Mouse (Mus musculus) hindbrain, embryonic 11.5 days (tissue): ENCODE measurements around the gene Pla2g1b. TPM values are rescaled to one million over a fixed set of nuclear protein-coding genes. Genes with fewer than 3 reads are reported as not detected.
"Not testable (repeated sequence)": the region's sequence is repeated elsewhere in the genome, so short reads cannot be mapped to it uniquely, and the experiment has no call there.

ENCODE experiments used
- ATAC-seq: fragments of 200-750 bp; cut with Nextera tagmentation; 2 replicates; pipeline ENCODE4 v1.8.0; 2017; ENCODE audit warnings: mild to moderate bottlenecking, moderate TSS enrichment, moderate library complexity; ENCODE audit not compliant: low FRiP score
- DNase-seq: peaks from one replicate; pipeline ENCODE4 v3.0.0-alpha.2; 2015; ENCODE audit warnings: low spot score
- H3K27ac ChIP-seq: fragments of 300-500 bp; sonication (generic); 2 replicates; pipeline ENCODE4 v1.5.1; 2014; ENCODE audit warnings: mild to moderate bottlenecking, low read depth, low read length
- H3K27me3 ChIP-seq: fragments of 300-500 bp; sonication (generic); 2 replicates; pipeline ENCODE4 v1.6.1; 2014; ENCODE audit warnings: mild to moderate bottlenecking, low read length, moderate library complexity, mixed read lengths; ENCODE audit not compliant: control insufficient read depth, insufficient read depth
- H3K36me3 ChIP-seq: fragments of 300-500 bp; sonication (generic); 2 replicates; pipeline ENCODE4 v1.6.1; 2014; ENCODE audit warnings: mild to moderate bottlenecking, low read length, moderate library complexity, mixed read lengths; ENCODE audit not compliant: control insufficient read depth, insufficient read depth
- H3K4me1 ChIP-seq: fragments of 300-500 bp; sonication (generic); replicated peaks from 2 replicates; pipeline ENCODE4 v1.6.1; 2014; ENCODE audit warnings: low read length, mixed read lengths; ENCODE audit not compliant: control insufficient read depth, insufficient read depth
- H3K4me2 ChIP-seq: fragments of 300-500 bp; sonication (generic); replicated peaks from 2 replicates; pipeline ENCODE4 v1.6.1; 2014; ENCODE audit warnings: mild to moderate bottlenecking, low read depth, low read length
- H3K4me3 ChIP-seq: fragments of 300-500 bp; sonication (generic); 2 replicates; pipeline ENCODE4 v1.5.1; 2014; ENCODE audit warnings: low read depth, low read length
- H3K9ac ChIP-seq: fragments of 300-500 bp; sonication (generic); 2 replicates; pipeline ENCODE4 v1.6.1; 2014; ENCODE audit warnings: low read depth, low read length
- H3K9me3 ChIP-seq: fragments of 300-500 bp; sonication (generic); 2 replicates; pipeline ENCODE4 v1.6.1; 2016; ENCODE audit warnings: low read length; ENCODE audit not compliant: control insufficient read depth
- WGBS: fragments of 180-500 bp; shearing (Covaris S2); extraction: QIAGEN DNeasy Blood & Tissue Kit; methylation state at CpG from one replicate; pipeline ENCODE4 v1.1.7; 2014; 5-methylcytosine and 5-hydroxymethylcytosine counted together
- polyA plus RNA-seq: library from polyadenylated mRNA; unstranded; fragments of >200 nt; fragmentation: Nextera tagmentation; extraction: Ambion mirVana; gene quantifications from 2 replicates; pipeline ENCODE4 v1.2.1, GENCODE M21; 2014

The Pla2g1b gene
- polyA plus RNA-seq, 1 experiment from 2014 or later = 0.56 TPM

DNA sequence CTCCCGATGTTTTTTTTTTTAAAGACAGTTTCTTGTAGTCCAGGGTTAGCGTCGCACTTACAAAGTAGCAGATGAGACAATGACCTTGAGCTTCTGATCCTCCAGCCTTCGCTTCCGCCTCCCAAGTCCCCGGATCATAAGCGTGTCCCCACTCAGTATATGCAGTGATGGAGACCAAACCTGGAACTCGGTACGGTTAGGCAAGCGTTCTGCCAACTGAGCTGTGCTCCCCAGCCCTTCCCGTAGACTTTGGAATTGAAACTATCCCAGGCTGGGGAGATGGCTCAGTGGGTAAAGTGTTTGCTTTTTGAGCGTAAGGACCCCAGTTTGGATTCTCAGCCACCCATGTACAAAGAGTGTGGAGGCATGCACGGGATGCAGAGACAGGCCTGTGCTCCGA, 47.2 kb downstream of the Pla2g1b start:
- Histone ChIP-seq H3K9ac (no peak overlapping the region), H3K4me2 (no peak overlapping the region), H3K9me3 (no peaks in the 10 kb centered on the region), H3K4me3 (no peak overlapping the region), H3K27ac (no peak overlapping the region), H3K36me3 (no peaks in the 10 kb centered on the region), H3K27me3 (no peaks in the 10 kb centered on the region), H3K4me1 (peaks cover 7% of the 10 kb centered on the region)
- ATAC-seq (no peak), DNase-seq (no peak)
- 95% methylated on average over 14 of the region's 14 CpGs for WGBS

- 94% methylated on average over 16 of the region's 16 CpGs for WGBS
- no peak overlapping the region for H3K9ac ChIP-seq
- no peak for ATAC-seq
- no peaks in the 10 kb centered on the region for H3K9me3 ChIP-seq
- H3K4me3 ChIP-seq = no peak overlapping the region
- no peak for DNase-seq
- H3K36me3 ChIP-seq = no peaks in the 10 kb centered on the region
- H3K27ac ChIP-seq = no peak overlapping the region
- no peak overlapping the region for H3K4me2 ChIP-seq
- no peaks in the 10 kb centered on the region for H3K27me3 ChIP-seq
- peaks cover 5% of the 10 kb centered on the region for H3K4me1 ChIP-seq
Measured at GRCm38 (mm10) chr5:115513721-115514120, 47.7 kb downstream of the Pla2g1b start.

- DNase-seq = no peak
- no peak for ATAC-seq
- no peaks in the 10 kb centered on the region for H3K27me3 ChIP-seq
- peaks cover 1% of the 10 kb centered on the region; the same call in 1 of the 2 replicates for H3K4me1 ChIP-seq
- no peak overlapping the region for H3K9ac ChIP-seq
- H3K4me2 ChIP-seq = no peak overlapping the region
- 90% methylated on average over 6 of the region's 6 CpGs for WGBS
- no peak overlapping the region for H3K4me3 ChIP-seq
- no peaks in the 10 kb centered on the region for H3K9me3 ChIP-seq
- H3K27ac ChIP-seq = no peak overlapping the region
- no peaks in the 10 kb centered on the region for H3K36me3 ChIP-seq
Measured at GRCm38 (mm10) chr5:115514346-115514745, 48.3 kb downstream of the Pla2g1b start.

DNA sequence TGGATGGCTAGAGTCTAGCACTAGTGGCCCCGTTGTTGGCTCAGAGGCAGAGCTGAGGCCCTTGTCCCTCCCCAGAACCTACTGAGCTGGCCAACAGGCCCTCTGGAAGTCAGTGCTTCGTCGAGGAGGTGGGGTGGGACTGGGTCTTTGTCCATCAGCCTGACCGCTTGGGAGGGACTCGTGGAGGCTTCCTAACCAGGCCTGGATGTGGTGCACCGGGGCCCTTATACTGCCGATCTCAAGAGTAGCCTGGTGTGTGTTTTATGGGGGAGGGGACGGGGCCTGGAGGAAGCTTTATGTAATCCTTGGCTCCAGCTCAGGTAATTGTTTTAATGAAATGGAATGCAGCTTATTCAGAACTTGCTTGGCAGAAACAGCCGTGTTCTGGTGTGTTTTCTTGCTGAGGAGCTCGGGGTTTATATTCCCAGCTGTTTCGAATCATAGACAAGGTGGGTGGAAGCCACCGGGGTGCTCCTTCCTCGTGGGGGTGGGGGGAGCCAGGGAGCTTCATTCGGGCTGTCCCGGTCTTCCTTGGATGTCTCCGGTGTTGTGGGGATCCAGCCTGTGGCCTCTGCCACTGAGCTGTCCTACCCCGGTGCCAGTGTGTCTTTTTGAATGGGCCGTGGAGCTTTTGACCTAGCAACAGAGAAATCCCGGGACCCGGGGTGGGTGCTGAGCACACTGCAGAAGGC, 49.0 kb downstream of the Pla2g1b start:
- ATAC-seq (no peak), DNase-seq (no peak)
- 65% methylated on average over 20 of the region's 20 CpGs for WGBS
- Histone ChIP-seq H3K4me1 (no peaks in the 10 kb centered on the region), H3K36me3 (no peaks in the 10 kb centered on the region), H3K9ac (no peak overlapping the region), H3K27me3 (no peaks in the 10 kb centered on the region), H3K9me3 (no peaks in the 10 kb centered on the region), H3K4me2 (no peak overlapping the region), H3K27ac (no peak overlapping the region), H3K4me3 (no peak overlapping the region)

- H3K4me1 ChIP-seq = no peaks in the 10 kb centered on the region
- ATAC-seq (no peak), DNase-seq (no peak)
- no peaks in the 10 kb centered on the region for H3K9me3 ChIP-seq
- H3K9ac ChIP-seq = no peak overlapping the region
- H3K4me3 ChIP-seq = no peak overlapping the region
- H3K27ac ChIP-seq = no peak overlapping the region
- no peaks in the 10 kb centered on the region for H3K27me3 ChIP-seq
- 82% methylated on average over 32 of the region's 32 CpGs for WGBS
- H3K36me3 ChIP-seq = no peaks in the 10 kb centered on the region
- no peak overlapping the region for H3K4me2 ChIP-seq
Measured at GRCm38 (mm10) chr5:115516081-115516907, 50.2 kb downstream of the Pla2g1b start.

DNA sequence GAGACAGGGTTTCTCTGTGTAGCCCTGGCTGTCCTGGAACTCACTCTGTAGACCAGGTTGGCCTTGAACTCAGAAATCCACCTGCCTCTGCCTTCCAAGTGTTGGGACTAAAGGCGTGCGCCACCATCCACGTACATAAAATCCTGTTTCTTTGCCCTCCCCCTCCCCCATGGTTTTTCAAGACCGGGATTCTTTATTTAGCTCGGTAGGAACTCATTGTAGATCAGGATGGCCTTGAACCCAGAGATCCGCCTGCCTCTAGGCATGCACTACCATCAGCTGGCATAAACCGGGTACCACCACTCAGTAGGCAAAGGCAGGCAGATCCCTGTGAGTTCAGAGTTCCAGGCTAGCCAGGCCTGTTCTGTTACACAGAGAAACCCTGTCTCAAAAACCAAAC, 50.8 kb downstream of the Pla2g1b start:
- no peak for ATAC-seq
- Histone ChIP-seq H3K4me2 (no peak overlapping the region), H3K9me3 (no peaks in the 10 kb centered on the region), H3K27ac (no peak overlapping the region), H3K9ac (no peak overlapping the region), H3K4me1 (no peaks in the 10 kb centered on the region), H3K27me3 (no peaks in the 10 kb centered on the region), H3K4me3 (no peak overlapping the region), H3K36me3 (no peaks in the 10 kb centered on the region)
- no peak for DNase-seq
- 89% methylated on average over 7 of the region's 7 CpGs for WGBS

DNA sequence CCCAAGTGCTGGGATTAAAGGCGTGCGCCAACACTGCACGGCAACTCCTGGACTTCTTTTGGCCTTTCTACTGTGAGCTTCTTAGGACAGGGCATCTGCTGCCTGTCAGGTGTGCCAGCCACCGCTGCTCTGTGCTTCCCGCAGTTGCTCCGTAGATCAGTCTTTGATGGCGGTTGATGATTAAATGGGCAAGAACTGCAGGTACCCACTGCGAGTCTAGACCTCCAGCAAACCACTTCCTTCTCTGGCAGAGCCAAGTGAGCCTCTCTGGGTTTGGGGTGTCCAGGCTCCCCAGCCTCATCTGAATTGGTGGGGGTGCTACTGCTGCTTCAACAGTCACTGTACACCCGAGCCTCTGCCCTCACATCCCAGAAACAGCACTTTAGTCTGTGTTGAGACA, 51.4 kb downstream of the Pla2g1b start:
- DNase-seq = no peak
- Histone ChIP-seq H3K4me1 (no peaks in the 10 kb centered on the region), H3K36me3 (no peaks in the 10 kb centered on the region), H3K4me3 (no peak overlapping the region), H3K4me2 (no peak overlapping the region), H3K9ac (no peak overlapping the region), H3K9me3 (no peaks in the 10 kb centered on the region), H3K27ac (no peak overlapping the region), H3K27me3 (no peaks in the 10 kb centered on the region)
- WGBS = 95% methylated on average over 9 of the region's 9 CpGs
- ATAC-seq = no peak

GRCm38 (mm10) chr5:115518214-115518613, 52.2 kb downstream of the Pla2g1b start:
- not testable (repeated sequence) for DNase-seq, H3K36me3 ChIP-seq, H3K4me1 ChIP-seq, H3K9ac ChIP-seq, H3K9me3 ChIP-seq, H3K4me3 ChIP-seq, H3K27me3 ChIP-seq, H3K27ac ChIP-seq, H3K4me2 ChIP-seq, ATAC-seq
- 94% methylated on average over 8 of the region's 8 CpGs for WGBS
